Mouse (Mus musculus): ENCODE measurements around the gene Cnfn. TPM values are rescaled to one million over a fixed set of nuclear protein-coding genes. Genes with fewer than 3 reads are reported as not detected.
"Not testable (repeated sequence)": the region's sequence is repeated elsewhere in the genome, so short reads cannot be mapped to it uniquely, and the experiment has no call there.

The Cnfn gene
- not detected for total RNA-seq (2021)

DNA sequence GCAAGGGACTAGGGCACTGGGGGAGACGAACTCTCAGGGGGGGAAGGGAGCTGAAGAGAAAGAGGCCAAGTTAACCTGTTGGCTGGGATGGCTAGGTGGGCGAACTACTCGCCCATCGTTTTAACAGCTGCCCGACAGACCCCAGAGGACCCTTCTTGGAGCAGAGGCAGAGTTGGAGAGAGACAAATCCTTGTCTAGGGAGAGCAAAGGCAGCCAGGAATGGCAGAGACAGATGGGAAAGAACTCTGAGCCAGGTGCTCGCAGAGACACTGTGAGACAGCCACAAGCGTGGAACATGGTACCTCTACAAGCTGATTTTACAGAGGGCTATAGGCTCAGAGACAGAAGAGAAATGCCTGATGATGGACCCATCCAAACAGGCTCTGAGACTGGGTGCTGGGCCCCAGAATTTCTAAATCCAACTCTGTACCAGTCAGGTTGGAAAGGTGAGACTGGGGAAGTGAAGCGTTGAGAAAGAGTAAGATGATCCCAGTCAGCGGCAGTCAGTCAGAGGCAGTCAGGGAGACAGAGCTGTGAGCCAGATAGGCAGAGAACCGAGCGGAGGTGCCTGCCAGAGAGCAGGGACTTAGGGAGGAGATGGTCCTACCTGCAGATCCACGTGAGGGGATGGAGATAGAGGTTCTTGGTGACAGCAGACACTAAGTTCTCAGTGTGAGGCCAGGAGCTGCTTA is at the start of gene Cnfn:
Gene Cnfn, minus strand, starts transcription at position 667 of the 692 bp plus-strand sequence.
- DNase-seq, result no peak

DNA sequence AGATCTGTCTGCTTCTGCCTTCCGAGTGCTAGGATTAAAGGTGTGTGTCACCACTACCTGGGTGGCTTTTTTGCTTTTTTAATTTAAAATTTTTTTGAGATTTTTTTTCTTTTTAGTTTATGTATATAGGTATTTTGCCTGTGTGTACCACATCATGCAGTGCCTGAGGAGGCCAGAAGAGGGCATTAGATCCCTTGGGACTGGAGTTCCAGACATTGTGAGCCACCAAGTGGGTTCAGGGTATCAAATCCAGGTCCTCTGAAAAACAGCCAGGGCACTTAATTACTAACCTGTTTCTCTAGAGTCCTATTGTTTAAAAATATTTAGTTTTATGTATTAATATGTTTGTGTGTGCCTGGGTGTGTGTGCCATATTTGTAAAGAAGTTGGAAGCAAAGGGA is 48.1 kb upstream of the Cnfn start:
- DNase-seq, result no peak

DNA sequence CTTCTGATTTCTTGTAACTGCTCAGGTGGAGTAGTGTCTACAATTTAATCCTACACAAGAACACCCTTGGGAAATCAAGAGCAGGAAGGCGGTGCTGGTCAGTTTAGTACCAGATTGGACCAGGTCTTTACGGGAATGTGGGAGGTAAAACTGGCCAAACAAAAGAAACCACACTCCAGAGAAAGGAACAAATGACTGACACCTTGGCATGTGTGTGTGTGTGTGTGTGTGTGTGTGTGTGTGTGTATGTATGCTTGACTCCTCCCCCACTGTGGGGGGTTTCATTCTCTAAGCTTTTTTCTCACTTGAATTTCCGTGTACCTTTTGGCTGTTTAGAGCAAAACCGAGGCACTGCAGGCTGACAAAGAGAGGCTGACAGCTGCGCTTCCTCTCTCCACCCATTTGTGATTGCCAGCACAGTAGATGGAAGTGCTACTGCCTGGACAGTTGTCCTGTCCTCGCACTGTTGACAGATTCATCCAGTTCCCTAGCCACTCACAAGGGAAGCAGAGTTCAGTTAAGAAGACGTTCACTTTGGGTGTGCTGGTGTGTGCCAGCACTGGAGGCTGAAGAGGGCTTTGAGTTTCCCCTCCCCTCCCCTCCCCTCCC is 43.4 kb upstream of the Cnfn start, which contains the start of gene Cxcl17:
Gene Cxcl17, minus strand, starts transcription at position 54 of the 609 bp plus-strand sequence.
- no peak for DNase-seq

DNA sequence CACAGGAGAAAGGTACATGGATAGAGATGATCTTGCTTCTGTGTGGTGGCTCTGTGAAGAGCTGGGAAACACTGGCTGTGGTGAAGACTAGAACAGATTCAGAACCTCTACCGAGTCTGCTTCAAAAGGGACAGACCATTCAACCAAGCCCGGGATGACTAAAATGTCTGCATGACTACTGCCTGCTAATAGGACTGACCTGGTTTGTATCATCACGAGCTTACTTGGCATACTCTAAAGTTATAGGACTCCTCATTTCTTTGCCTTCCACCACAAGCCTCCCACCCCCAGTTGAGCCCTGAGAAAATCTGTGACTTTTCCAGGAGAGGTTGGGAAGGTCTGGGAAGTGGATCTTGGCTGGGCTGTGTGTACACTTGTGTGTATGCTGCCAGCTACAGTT is 42.3 kb upstream of the Cnfn start:
- DNase-seq, result no peak

DNA sequence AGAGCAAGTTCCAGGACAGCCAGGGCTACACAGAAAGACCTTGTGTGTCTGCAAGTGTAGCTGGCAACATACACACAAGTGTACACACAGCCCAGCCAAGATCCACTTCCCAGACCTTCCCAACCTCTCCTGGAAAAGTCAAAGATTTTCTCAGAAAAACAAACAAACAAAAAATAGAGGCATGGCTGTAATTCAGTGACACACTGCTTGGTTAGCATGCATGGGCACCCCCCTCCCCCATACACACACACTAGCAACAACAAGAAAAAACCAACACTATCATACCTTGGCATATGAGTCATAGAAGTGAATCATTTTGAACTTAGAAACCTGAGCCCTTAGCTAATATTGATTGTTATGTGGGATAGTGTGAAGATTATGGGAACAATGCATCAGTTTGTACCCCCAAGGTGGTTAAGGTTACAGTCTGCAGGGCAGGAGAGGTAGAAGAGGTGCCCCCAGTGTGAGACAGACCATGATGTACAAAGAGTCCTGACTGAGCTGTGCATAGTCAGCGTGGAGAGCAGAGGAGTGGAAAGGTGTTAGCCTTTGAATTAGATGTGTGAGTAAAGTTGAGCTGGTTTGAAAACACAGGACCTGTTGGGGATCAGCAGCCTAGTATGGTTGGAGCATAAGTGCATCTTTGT is 41.6 kb upstream of the Cnfn start:
- no peak for DNase-seq

DNA sequence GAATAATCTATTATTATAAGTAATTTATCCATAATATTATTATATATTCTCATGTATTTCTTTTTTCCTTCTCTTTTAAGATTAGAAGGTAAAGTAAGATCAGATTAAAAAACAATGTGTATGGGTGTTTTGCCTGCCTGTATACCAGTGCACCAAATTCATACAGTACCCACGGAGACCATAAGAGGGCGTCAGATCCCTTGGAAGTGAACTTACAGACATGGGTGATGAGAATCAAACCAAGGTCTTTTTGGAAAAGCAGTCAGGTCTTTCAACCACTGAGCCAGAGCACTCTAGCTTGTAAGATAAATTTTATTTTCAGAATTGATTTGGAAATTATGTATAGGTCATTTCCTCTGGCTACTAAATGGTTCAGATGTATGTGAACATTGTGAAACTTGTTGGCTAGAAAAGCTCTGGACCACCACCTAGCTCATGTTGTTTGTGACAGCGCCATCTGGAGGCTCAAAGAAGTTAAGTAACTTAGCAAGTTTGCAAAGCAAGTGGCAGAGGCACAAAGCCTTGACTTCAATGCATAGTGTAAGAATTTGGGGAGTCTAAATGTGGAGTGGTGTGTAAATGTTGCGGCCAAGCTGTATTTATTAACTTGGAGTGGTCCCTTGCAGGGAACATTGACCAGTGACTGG is 39.7 kb upstream of the Cnfn start:
- peak; percentile 57 for DNase-seq

DNA sequence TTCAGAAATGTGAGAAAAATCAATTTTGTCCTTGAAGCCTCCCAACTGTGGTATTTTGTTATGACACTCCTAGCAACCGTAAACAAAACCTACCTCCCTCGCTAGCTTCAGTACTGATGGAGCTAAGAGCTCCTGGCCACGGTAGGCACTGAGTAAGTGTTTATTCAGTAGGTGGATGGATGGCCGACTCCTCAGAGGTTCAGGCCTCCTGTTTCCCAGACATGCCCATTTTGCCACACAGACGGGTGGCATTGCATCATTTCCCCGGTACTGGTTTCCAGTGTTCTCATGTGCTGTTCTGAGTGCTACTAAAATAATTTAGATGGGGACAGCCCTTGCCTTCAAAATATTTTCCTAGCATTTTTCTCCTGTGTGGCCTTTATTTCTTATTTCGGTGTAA is 36.9 kb upstream of the Cnfn start:
- DNase-seq, result no peak

DNA sequence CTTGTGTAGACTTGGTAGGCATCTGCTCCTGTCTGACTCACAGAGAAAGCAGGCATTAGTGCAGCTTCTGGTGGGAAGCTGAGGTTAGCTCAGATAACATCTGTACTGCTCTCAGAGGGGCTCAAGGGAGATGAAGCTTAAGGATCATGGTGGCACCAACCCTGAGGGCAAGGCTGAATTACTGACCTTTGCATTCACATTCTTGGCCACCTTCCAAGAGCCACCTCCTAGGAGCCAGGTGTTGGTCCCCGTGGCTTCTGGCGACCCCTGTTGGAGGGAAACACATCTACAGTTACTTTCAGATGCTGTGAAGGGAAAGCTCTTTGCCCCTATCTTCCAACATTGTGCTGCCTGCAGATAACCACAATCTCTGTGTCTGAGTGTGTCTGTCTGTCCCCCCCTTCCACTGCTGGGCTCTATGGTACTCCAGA is 33.2 kb upstream of the Cnfn start:
- peak; percentile 77 for DNase-seq

DNA sequence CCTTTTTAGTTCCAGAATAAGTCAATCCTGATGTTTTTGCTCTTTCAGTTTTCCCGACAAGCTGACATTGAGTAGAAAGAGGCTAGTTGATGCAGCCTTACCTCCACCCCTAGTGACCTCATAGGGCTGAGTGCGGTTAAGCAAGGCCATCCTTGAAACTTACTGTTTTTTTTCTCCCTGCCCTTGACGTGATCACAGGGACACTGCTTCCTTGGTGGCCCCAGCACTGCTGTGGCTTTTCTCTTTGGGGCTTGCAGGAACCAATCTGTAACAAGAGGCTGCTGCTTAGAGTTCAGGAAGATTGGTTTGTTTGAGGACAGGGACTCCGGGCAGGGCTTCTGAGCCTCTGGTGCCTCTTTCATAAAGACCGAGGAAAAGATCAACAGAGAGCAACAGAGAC is 32.5 kb upstream of the Cnfn start:
- DNase-seq, result no peak

DNA sequence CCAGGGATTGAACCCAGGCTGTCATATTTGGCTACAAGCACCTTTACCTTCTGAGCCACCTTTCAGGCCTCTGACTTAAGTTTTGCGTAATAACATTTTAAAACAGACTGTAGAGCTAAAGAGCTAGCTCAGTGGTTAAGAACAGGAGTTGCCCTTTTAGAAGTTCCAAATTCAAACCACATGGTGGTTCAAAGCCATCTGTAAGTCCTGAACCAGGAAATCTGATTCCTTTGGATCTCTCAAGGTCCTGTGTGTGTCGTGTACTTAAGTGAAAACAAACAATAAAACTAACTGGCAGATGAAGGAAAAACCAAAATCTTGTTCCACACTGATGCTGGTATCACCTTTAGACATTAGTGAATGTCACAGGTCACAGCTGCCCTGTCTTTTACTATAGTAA is 32.0 kb upstream of the Cnfn start:
- DNase-seq, result no peak

DNA sequence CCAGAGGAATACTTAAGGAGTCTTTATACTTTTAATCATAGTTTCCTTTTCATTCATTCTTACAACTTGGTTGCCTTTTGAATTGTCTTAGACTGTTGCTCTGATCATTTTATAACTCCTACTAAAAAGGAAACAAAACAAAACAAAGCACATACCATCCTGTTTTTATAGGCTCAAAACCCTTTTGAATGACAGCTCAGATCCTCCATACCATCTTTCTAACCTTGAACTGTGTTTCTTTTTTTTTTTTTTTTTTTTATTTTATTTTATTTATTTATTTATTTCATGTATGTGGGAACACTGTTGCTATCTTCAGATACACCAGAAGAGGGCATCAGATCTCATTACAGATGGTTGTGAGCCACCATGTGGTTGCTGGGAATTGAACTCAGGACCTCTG is 29.5 kb upstream of the Cnfn start:
- not testable (repeated sequence) for DNase-seq

DNA sequence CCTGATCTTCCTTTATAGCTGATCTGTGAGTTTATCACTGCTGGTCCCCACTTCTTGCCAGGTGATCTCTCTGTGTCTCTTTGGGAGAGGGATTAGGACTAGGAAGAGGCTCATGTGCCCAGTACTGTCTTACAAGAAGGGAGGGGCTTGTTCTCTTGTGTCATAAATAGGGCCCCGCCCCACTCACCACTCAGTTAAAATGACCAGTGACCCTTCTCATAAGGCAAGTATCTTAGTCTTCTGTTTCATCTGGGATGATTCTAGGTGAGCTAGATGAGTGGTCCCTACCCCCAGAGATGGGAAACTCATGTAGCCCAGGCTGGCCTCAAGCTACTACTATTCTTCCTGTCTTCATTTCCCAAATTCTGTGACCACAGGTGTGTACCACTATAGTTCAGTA is 29.1 kb upstream of the Cnfn start, which contains the start of gene Lipe:
Gene Lipe, minus strand, starts transcription at position 101 of the 400 bp plus-strand sequence.
- no peak for DNase-seq

DNA sequence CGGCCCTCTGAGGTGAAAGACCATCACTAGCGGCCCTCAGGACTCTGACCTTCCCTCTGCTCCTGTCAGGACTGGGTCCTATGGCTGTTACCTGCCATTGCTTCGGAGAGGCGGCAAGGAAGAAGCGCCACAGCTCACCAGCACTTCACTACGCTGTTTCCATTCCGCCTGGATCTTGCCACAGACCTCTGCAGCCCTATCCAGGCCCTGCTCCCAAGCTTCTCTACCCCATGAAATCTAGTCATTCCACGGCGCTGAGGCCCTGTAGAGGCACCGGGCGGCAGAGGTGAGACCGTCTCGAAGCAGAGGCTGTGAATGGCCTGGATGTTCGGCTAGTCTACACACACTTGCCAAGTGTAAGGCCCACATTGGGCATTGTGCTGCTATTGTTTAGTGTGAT is 27.1 kb upstream of the Cnfn start:
- no peak for DNase-seq

DNA sequence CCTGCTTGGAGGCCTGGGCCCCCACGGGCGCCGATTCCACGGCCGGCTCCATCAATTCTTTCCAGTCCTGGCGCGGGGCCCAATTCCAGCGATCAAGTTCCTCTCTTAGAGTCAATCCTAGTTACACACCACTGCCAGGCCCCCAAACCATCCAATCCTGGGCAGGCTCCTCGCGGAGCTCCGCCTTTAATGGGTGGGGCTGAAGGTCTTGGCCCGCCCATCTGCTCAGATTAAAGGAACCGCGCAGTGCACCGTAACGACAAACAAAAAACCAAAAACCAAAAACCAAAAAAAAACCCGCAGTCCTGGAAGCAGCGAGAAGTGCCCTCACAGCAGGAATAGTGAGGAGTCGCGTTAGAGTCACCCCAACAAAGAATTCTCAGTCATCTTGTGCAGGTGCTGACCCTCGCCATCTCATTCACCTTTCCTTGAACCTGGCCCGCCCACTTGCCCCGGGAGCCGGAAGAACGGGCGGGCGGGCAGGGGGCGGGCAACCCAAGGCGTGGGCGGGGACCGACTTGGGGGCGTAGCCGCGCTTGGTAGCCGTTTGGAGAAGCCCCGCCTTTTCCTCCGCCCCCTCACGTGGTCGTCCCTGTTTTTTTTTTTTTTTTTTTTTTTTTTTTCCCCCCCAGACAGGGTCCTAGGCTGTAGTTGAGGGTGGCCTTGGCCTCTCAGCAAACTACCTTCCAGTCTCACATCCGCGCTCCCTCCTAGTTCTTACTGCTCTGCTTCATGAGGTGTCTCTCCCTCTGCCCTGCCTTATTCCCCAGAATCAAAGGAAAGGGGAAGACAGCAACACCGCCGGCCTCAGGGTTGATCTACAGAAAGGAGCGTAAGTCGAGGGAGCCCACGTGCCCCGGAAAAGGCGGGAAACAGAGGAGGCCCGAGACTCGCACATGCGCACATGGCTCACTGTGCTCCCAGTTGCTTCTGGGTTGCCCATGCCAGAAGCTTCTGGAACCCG is 26.3 kb upstream of the Cnfn start:
- peak; percentile 98 for DNase-seq

DNA sequence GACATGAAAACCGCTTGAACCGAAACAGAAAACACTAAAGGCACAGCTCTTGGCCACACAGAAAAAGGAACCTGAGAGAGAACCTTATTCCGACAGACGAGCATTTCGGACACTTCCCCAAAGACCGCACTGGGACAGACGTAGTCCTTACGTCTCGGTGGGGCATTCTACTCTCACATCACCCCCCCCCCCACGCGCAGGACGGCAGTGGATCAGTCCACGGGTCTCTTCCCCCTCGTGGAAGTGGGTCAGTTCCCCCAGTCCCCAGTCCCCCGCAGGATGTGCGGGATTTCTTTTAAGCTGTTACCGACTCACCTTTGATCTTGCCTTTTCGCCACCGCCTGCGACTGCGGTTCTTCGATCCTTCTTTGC is 25.6 kb upstream of the Cnfn start:
- no peak for DNase-seq

DNA sequence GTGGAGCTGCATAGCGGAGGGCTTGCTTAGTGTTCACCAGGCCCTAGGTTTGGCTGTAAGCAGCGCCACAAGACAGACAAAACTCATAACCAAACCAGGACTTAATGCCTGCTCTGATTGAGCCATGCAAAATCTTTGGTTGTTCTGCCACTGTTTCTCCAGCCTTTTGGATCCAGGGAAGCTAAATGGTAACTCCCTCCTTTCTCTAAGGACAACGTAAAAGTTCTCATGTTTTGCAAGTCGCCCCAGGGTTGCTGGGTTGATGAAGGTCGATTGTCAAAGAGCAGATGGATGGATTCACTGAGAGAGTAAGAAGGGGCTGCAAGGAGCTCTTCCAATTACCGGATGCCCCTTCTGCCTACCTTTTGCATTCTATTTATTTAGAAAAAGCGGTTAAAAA is 25.2 kb upstream of the Cnfn start:
- no peak for DNase-seq

DNA sequence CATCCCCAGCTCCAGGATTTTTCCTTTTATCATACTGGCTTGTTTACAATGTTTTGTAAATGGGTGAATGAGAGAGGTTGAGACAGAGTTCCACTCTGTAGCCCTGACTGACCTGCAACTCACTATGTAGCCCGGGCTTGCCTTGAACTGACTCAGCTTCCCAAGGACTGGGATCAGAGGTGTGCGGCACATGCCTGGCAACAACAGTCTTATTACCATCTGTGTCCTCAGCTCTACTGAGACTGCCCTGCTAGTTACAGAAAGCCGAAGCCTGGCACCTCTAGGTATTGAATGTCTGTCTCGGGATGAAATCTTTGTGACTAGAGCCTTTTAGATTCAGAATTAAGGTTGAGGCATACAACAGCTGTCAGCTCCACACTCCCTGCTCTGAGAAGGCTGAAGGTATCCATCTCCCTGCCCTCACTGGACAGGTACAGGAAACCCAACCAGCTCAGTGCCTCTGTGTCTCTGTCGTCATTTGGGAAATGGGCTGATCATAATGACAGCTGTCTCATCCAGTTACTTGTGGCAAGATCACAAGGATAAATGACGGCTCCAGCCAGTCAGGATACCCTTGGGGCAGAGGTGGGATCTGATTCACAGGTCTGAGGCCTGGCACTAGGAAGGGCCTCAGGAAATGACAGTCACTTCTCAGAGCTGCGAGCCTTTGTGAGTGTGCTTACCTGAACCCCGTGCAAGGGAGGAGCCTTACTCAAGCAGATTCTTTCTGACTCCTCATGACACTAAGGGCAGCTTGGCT is 24.1 kb upstream of the Cnfn start:
- no peak for DNase-seq

DNA sequence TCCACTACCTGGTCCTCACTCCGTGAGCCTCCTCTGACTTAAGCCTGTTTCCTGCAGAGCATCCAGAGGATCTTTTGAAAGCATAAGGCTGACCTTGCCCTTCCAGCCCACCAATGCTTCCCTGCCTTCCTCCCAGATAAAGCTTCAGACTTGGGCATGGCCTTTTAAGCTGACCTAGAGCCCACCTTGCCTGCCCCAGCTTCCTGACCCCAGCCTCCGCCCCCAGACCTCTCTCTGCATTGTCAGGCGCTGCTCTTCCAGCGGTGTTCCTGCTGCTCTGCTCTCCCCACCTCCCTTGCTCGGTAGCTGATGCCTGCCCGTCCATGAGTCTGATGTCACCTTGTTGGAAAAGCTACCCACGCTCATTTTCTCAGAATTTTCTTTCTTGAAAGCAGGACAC is 23.3 kb upstream of the Cnfn start:
- DNase-seq, result no peak

DNA sequence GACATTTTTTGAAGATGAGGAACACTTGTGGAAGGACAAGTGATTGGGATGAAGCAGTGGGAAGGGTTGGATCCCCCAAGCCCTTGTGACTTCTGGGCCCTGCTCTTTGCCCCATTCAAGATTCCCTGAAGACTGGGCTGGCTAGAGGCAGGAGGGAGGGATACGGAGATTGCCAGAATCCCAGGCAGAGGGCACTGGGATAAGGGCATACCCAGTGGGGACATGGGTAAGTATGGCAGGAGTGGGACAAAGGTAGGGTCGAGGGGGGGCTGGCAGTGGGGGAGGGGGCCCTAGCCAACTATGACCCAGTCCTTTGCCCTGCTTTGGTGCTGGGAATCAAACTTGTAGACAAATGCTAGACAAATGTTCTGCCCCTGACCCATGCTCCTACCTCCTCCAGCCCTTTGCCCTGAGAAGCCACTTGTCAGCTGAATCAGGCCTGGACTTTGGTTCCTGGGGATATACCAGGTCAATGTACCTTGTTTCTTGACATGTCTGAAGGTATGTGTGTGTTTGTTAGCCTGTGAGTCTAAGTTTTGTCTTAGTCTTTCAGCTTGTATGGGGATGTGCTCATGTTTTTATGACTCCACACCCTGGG is 22.4 kb upstream of the Cnfn start:
- no peak for DNase-seq

DNA sequence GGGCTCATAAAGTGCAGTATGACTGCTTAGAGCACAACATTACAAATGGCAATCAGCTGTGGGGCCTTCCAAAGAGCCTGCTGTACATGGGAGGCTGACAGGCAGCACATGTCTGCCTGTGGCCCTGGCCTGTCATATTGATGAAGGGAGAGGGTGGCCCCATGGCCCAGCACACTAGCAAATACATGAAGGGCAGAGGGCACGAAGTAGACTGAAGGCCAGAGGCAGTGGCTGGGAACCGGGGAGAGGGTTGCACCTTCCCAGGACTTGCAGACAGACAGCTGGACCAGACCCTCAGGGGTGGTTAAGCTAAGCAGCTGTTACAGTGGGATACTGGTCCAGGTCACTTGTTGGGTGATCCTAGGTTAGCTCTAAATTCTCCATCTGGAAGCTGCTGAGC is 21.5 kb upstream of the Cnfn start:
- no peak for DNase-seq

All from heart, postnatal 4 days (tissue).